Mouse (Mus musculus) forebrain, embryonic 16.5 days (tissue): ENCODE results near the gene Nkx1-2. TPM values are rescaled to one million over a fixed set of nuclear protein-coding genes. Genes with fewer than 3 reads are reported as not detected.

Experiments
- ATAC-seq: fragments of 200-750 bp; cut with Nextera tagmentation; 2 replicates; pipeline ENCODE4 v1.8.0; 2017; ENCODE audit warnings: mild to moderate bottlenecking, moderate library complexity
- H3K27ac ChIP-seq: fragments of 300-500 bp; sonication (generic); 2 replicates; pipeline ENCODE4 v1.5.1; 2014; ENCODE audit warnings: low read length, control low read depth
- H3K27me3 ChIP-seq: fragments of 300-500 bp; sonication (generic); replicated peaks from 2 replicates; pipeline ENCODE4 v1.6.1; 2014; ENCODE audit warnings: low read length; ENCODE audit not compliant: control insufficient read depth, insufficient read depth
- H3K36me3 ChIP-seq: fragments of 300-500 bp; sonication (generic); 2 replicates; pipeline ENCODE4 v1.6.1; 2014; ENCODE audit not compliant: control insufficient read depth, insufficient read depth
- H3K4me1 ChIP-seq: fragments of 300-500 bp; sonication (generic); replicated peaks from 2 replicates; pipeline ENCODE4 v1.6.1; 2014; ENCODE audit warnings: low read length; ENCODE audit not compliant: control insufficient read depth, insufficient read depth
- H3K4me2 ChIP-seq: fragments of 300-500 bp; sonication (generic); 2 replicates; pipeline ENCODE4 v1.6.1; 2014; ENCODE audit warnings: mild to moderate bottlenecking, low read length, control low read depth
- H3K4me3 ChIP-seq: fragments of 300-500 bp; sonication (generic); replicated peaks from 2 replicates; pipeline ENCODE4 v1.5.1; 2014; ENCODE audit warnings: mild to moderate bottlenecking, low read length, control low read depth
- H3K9ac ChIP-seq: fragments of 300-500 bp; sonication (generic); replicated peaks from 2 replicates; pipeline ENCODE4 v1.6.1; 2014; ENCODE audit warnings: low read depth, low read length, control low read depth
- H3K9me3 ChIP-seq: fragments of 300-500 bp; sonication (generic); 2 replicates; pipeline ENCODE4 v1.6.1; 2016; ENCODE audit warnings: low read length; ENCODE audit not compliant: control insufficient read depth
- WGBS: fragments of 180-500 bp; shearing (Covaris S2); extraction: QIAGEN DNeasy Blood & Tissue Kit; methylation state at CpG from one replicate; pipeline ENCODE4 v1.1.7; 2014; 5-methylcytosine and 5-hydroxymethylcytosine counted together
- polyA plus RNA-seq: library from polyadenylated mRNA; unstranded; fragments of >200 nt; fragmentation: Nextera tagmentation; extraction: Ambion mirVana; gene quantifications from 2 replicates; pipeline ENCODE4 v1.2.1, GENCODE M21; 2015

Nkx1-2 gene
- polyA plus RNA-seq, 1 experiment from 2014 or later: 0.11 TPM

DNA sequence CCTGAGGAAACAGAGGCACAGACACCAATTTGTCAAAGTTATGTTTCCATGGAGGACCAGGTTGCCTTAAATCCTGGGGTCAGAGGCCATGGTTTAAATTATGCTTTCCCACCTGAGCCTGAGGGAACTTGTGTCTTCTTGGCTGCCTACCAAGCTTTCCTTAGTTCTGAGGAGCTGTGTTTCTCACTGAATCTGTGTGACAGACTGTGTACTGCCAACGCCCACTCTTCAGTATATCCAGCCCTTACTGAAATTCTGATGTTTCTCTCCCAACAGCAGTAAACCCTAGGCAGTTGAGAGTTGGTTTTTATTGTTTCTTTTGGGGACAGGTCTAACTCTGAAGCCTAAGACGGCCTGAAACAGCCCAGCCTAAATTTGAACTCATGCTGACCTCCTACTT is 5.7 kb downstream of the Nkx1-2 start:
- peaks cover 36% of the 10 kb centered on the region for H3K27me3 ChIP-seq
- H3K4me1 ChIP-seq: peaks cover 14% of the 10 kb centered on the region
- no peak overlapping the region for H3K4me2 ChIP-seq
- no peak overlapping the region for H3K4me3 ChIP-seq
- no peak overlapping the region for H3K27ac ChIP-seq
- ATAC-seq: no peak
- H3K9me3 ChIP-seq: no peaks in the 10 kb centered on the region
- no peak overlapping the region for H3K9ac ChIP-seq
- 70% methylated on average over 2 of the region's 2 CpGs for WGBS
- H3K36me3 ChIP-seq: no peaks in the 10 kb centered on the region

DNA sequence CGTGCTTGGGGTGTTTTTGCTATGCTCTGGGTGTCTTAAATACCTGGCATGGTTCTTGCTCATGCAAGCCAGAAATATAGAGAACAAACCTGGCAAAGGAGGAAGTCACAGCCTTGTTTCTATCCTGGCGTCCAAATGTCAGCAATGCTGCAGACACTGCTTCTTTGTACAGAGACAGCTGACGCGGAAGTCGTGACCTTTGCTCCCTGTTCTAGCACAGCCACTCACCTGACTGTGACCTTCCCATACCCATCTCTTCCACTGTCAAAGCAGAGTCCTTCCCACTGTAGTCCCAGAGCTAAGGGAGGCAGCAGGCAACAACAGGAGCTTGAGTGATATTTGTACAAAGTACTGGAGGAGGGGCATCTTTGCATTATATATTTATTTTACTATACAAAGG is 9.8 kb downstream of the Nkx1-2 start:
- Histone ChIP-seq H3K9me3 (no peaks in the 10 kb centered on the region), H3K27ac (no peak overlapping the region), H3K27me3 (no peaks in the 10 kb centered on the region; the same call in 1 of the 2 replicates), H3K4me1 (no peaks in the 10 kb centered on the region), H3K36me3 (no peaks in the 10 kb centered on the region), H3K9ac (no peak overlapping the region), H3K4me2 (no peak overlapping the region), H3K4me3 (no peak overlapping the region)
- WGBS: 59% methylated on average over 5 of the region's 5 CpGs
- ATAC-seq: no peak

DNA sequence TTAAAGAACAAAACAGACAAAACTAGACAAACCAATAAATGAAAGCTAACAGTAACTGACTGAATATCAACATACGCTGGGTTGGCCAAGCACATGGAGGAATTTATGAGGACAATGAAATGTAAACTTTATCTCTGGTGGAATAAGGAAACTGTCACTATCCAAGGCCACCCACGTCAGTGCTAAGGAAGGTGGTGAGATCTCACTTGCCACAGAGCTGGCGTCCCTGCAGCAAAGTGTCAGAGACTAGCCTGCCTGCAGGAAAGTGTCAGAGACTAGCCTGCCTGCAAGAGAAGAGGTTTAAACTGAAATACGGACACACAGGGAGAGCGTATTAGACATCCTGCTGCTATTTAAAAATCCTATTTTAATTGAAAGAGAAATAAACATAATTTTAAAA is 12.3 kb downstream of the Nkx1-2 start:
- ATAC-seq: no peak
- WGBS: 71% methylated on average over 5 of the region's 5 CpGs
- H3K27me3 ChIP-seq: no peaks in the 10 kb centered on the region
- no peak overlapping the region for H3K4me3 ChIP-seq
- H3K9ac ChIP-seq: no peak overlapping the region
- H3K4me2 ChIP-seq: no peak overlapping the region
- no peaks in the 10 kb centered on the region for H3K9me3 ChIP-seq
- no peak overlapping the region for H3K27ac ChIP-seq
- H3K36me3 ChIP-seq: no peaks in the 10 kb centered on the region
- H3K4me1 ChIP-seq: no peaks in the 10 kb centered on the region

DNA sequence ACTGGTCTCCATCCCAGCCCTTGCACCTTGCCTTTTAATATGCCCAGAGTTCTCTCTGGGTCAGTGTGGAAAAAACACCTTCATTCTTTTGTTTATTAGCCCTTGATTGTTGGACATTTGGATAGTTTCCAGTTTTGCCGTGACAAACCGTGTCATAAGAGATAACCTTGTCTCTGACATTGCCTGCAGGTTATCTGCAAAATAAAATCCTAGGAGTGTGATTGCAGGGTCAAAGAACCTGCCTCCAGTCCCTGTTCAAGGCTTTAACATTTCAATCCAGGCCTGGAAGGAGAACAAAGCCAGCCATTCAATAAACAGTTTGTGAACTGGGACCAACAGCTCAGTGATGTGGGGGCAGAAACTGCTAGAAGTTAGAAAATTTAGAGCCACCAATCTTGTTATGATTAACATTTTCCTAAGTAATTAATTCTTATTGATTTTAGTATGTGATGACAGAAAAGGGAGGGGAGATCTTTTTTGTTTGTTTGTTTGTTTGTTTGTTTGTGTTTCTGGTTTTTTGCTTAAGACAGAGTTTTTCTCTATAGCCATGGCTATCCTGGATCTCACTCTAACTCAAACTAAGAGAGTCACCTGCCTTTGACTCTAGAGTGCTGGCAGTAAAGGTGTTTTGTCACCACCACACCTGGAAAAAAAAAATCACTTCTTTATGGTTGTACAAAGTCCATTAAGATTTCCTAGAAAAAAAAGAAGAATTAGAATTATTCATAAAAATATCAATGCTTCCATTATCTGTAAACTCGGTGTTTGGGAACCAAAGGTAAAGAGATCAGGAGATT is 13.5 kb downstream of the Nkx1-2 start:
- no peak overlapping the region for H3K27ac ChIP-seq
- no peaks in the 10 kb centered on the region for H3K9me3 ChIP-seq
- H3K9ac ChIP-seq: no peak overlapping the region
- H3K4me1 ChIP-seq: no peaks in the 10 kb centered on the region
- H3K4me3 ChIP-seq: no peak overlapping the region
- no peak for ATAC-seq
- no peak overlapping the region for H3K4me2 ChIP-seq
- no peaks in the 10 kb centered on the region for H3K36me3 ChIP-seq
- 68% methylated on average over 3 of the region's 3 CpGs for WGBS
- H3K27me3 ChIP-seq: no peaks in the 10 kb centered on the region

DNA sequence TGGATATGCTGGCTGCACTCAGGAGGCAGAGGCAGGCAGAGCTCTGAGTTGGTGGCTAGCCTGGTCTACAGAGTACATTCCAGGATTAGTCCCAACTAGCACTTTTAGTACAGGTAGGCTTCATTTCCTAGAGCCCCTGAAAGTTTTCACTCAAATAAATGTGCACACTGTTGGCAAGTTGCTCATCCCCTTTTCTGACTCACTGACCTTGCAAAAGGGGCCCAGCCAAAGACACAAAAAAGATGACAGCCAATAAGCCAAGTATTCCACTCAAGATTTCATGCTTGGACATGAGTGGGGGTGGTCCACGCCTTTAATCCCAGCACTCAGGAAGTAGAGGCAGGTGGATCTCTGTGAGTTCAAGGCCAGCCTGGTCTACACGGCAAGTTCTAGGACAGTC is 18.0 kb downstream of the Nkx1-2 start:
- Histone ChIP-seq H3K4me2 (no peak overlapping the region), H3K9ac (no peak overlapping the region), H3K27me3 (no peaks in the 10 kb centered on the region), H3K4me1 (peaks cover 3% of the 10 kb centered on the region), H3K27ac (no peak overlapping the region), H3K4me3 (no peak overlapping the region), H3K36me3 (no peaks in the 10 kb centered on the region), H3K9me3 (no peaks in the 10 kb centered on the region)
- ATAC-seq: no peak
- 100% methylated on average over 2 of the region's 2 CpGs for WGBS

DNA sequence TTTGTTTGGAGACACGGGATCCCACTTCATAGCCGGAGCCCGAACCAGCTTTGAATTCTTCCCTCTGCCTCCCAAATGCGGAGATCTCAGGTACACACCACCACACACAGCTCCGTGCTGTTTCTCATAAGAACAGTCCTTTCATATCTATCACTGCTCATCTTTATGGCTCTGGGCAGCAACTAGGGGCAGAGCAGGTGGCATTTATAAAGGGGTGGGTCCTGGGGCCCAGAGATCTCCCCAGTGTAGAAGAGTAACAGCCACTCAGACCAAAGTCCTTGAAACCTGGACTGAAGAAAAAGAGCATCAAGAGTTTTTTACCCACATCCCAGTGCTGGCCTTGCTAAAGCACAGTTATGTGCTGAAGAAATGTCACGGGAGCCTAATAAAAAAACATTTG is 18.9 kb downstream of the Nkx1-2 start:
- Histone ChIP-seq H3K4me2 (no peak overlapping the region), H3K9me3 (no peaks in the 10 kb centered on the region), H3K27ac (no peak overlapping the region), H3K27me3 (no peaks in the 10 kb centered on the region), H3K36me3 (no peaks in the 10 kb centered on the region), H3K4me3 (no peak overlapping the region), H3K4me1 (peaks cover 7% of the 10 kb centered on the region), H3K9ac (no peak overlapping the region)
- 90% methylated on average over 6 of the region's 6 CpGs for WGBS
- no peak for ATAC-seq

DNA sequence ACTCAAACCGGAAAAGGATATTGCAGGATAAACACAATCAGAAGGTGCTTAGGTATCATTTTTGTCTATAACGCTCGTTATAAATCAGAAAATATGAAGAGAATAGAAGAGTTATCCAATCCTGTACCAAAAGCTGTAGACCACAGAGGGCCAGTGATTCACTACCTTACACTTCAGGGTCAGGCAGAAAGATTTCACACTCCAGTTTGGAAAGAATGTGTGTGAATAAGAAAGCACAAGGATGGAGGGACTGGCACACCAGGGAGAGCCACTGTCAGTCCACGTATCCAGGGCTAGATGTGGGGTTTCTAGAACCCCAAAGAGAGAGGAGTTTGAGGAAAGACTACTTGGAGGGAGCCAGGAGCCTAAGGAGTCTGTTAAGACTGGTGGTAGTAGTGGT is 22.5 kb downstream of the Nkx1-2 start:
- Histone ChIP-seq H3K9ac (no peak overlapping the region), H3K4me3 (no peak overlapping the region), H3K27me3 (no peaks in the 10 kb centered on the region), H3K4me1 (peaks cover 20% of the 10 kb centered on the region), H3K4me2 (no peak overlapping the region; the same call in 1 of the 2 replicates), H3K9me3 (no peaks in the 10 kb centered on the region), H3K27ac (no peak overlapping the region), H3K36me3 (no peaks in the 10 kb centered on the region)
- ATAC-seq: no peak
- WGBS: 58% methylated on average over 4 of the region's 4 CpGs

DNA sequence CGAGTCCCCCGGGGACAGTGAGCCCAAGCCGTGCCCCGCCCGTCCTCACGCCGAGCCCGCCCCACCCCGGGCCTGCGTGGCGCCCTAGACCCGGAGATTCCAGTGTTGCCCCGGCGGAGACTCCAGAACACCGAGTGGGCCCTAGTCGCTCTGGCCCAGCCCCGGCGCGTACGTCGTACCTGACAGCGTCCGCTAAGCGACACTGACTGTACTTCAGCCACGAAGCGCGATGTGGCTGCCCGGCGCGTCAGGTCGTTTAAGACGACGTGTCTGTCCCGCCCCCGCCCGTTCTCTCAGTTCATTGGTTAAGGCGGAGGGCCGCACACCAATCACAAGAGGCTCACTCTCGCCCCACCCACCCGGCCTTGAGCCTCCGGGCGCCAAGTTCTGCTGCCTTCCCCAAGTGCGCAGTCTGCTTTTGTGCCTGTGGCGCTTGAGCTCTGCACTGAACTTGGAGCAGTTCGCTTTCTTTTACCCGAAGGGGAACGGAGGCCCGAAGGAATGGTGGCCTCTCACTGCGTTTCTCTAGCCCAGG is 23.3 kb downstream of the Nkx1-2 start, which contains the start of gene Oat:
Gene Oat, minus strand, starts transcription at position 283 of the 535 bp plus-strand sequence.
- H3K9ac ChIP-seq: peak within 1 kb of the TSS; percentile 75
- peak within 1 kb of the TSS; percentile 86 for H3K27ac ChIP-seq
- H3K4me2 ChIP-seq: peak within 1 kb of the TSS; percentile 74
- peak; percentile 98 for ATAC-seq
- WGBS: under 1% methylated on average over 49 of the region's 49 CpGs
- H3K9me3 ChIP-seq: no peaks in the 10 kb centered on the region
- H3K27me3 ChIP-seq: no peaks in the 10 kb centered on the region
- H3K4me1 ChIP-seq: peaks cover 23% of the 10 kb centered on the region
- peak within 1 kb of the TSS; percentile 84 for H3K4me3 ChIP-seq
- H3K36me3 ChIP-seq: no peaks in the 10 kb centered on the region

DNA sequence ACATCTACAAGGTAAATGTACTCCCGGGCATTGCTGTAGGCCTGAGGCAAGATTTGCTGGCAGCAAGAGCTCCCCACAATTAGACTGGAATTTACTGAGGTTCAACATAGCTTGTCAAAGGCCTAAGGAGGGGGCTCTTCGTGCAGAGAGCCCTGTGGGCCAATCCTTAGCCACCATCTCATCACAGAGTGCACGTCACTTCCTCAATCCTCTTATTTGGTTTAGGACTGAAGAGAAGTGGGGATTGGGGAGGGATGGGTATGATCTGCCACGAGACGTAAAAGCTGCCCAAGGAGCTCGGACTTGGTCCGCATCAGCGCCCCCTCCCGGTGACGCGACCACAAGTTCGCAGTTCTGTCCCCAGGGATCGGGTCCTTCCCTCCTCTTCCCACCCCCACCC is 23.8 kb downstream of the Nkx1-2 start:
- 0% methylated on average over 13 of the region's 13 CpGs for WGBS
- Histone ChIP-seq H3K4me2 (peak overlapping the region; percentile 74), H3K27me3 (no peaks in the 10 kb centered on the region), H3K4me3 (peak overlapping the region; percentile 84), H3K27ac (peak overlapping the region; percentile 86), H3K36me3 (no peaks in the 10 kb centered on the region), H3K4me1 (peaks cover 23% of the 10 kb centered on the region), H3K9me3 (no peaks in the 10 kb centered on the region), H3K9ac (peak overlapping the region; percentile 75)
- ATAC-seq: peak; percentile 90
